Mouse (Mus musculus) megakaryocyte, adult 5-6 weeks (primary cell): Measurements from ENCODE around the gene Thap3. TPM values are rescaled to one million over a fixed set of nuclear protein-coding genes. Genes with fewer than 3 reads are reported as not detected.

Experiments
- ATAC-seq: 2 replicates; pipeline ENCODE4 v1.8.0; 2016; ENCODE audit warnings: mild to moderate bottlenecking, inconsistent platforms; ENCODE audit not compliant: poor library complexity, severe bottlenecking
- total RNA-seq, 2 experiments: library from RNA; stranded (forward) in 1 of 2; stranded (reverse) in 1 of 2; fragments of 153-499, 151-499 nt in 1 of 2; fragments of 221-1000, 200-1000 nt in 1 of 2; gene quantifications; 2 replicates each; pipeline versions ENCODE4 v1.2.3 to v1.2.4; 2015 to 2017

Thap3 gene
- total RNA-seq, 2 experiments from 2014 or later, result 9.6 to 10.3 TPM

DNA sequence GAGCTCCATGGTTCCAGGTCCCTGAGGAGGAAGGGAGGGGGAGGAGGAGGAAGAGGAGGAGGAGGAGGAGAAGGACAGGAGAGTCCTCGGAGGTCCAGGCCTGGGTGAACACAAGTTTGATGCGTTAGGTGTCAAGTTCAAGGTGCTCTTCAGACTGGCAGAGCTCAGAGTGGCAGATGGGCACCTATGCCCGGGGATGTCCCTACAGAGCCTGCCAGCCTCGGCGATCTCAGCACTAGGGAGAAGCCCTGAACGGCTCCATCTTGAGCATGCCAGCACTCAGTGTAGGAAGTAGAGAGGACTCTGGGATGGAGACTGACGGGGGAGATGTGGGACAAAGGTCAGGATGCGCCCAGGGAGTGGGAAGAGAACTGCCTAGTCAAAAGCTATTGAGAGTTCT lies 2.1 kb downstream of the Thap3 start:
- ATAC-seq, result no peak

- ATAC-seq, result no peak
Observed at GRCm38 (mm10) chr4:151985886-151986285, 2.9 kb downstream of the Thap3 start.

- ATAC-seq, result no peak
Observed at GRCm38 (mm10) chr4:151983560-151983959, 5.2 kb downstream of the Thap3 start.

GRCm38 (mm10) chr4:151983043-151983442 lies 5.8 kb downstream of the Thap3 start:
- ATAC-seq, result no peak

DNA sequence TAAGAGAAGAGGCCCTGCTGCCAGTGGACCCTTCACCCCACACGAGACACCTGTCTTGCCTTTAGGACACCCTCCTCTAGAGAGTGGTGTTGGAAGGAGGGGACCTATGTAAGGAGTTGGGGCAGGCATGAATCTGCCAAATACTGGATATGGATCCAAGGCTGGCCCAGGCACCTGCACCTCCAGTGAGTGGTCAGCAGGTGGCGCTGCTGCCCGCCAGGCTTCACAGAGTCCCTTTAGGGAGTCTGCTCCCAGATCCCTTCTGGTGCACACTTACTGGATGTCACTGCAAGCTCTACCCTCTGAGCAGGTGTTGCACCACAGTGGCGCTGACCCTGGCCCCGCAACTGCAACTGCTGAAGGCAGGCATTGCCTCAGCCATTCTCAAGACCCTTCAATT lies 7.4 kb downstream of the Thap3 start:
- ATAC-seq, result peak; percentile 89

DNA sequence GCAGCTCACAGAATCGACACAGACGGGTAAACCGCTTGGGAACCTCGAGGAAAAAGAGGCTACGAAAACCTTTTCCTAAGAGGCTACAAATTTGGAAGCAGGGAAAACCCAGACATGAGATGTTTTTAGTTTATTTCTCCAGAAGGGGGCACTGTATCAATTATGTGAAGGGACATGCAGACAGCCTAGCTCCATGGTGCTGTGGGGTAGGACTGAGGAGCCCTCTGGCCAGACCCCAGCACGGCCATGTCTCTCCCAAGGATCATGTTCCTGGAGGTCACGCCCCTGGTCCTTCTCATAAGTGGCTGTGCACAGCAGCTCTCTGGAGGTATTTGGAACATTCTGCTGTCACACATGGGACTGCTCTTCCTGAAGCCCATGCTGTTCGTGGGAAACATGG lies 8.1 kb downstream of the Thap3 start:
- peak; percentile 31; the same call in 1 of the 2 replicates for ATAC-seq

- peak; percentile 79 for ATAC-seq
Observed at GRCm38 (mm10) chr4:151977748-151978147, 11.0 kb downstream of the Thap3 start.

- no peak; the same call in 1 of the 2 replicates for ATAC-seq
Observed at GRCm38 (mm10) chr4:151975441-151975840, 13.4 kb downstream of the Thap3 start.

GRCm38 (mm10) chr4:151972221-151972967 lies 16.4 kb downstream of the Thap3 start:
- 0 out of 2 replicates have a peak, but pooled peaks have one; percentile 46 for ATAC-seq

DNA sequence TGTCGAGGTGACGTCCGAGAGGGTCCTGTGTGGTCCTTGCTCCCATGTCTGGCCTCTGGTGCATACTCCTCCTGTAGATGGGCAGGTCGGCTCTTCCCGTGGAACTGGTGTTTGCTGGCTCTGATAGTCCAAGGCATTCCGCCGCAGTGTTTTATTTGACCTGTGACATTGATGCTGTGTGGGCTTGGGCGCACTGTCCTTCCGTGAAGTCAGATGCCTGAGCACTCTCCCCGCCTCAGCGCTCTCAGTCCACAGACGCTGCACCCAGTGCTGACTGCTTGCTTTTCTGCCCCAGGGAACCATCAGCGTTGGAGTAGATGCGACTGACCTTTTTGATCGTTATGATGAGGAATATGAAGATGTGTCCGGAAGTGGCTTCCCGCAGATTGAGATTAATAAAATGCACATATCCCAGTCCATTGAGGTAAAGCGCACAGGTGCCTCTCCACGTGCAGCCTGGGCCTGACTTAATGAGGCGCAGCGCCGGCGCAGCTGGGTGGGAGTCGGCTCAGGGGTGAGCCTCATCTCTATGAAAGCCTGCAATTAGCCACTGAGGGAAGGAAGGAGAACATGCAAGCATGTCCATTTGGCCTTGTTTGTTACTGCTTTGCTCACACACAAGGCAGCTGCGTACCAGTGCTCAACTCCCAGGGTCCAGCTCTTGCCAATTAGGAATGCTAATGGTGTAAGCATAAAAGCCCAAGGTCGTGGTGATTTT lies 20.4 kb downstream of the Thap3 start:
- no peak for ATAC-seq

GRCm38 (mm10) chr4:151962817-151963216 lies 26.0 kb downstream of the Thap3 start:
- ATAC-seq, result peak; percentile 90

- ATAC-seq, result peak; percentile 55
Observed at GRCm38 (mm10) chr4:151960513-151960854, 28.3 kb downstream of the Thap3 start.

DNA sequence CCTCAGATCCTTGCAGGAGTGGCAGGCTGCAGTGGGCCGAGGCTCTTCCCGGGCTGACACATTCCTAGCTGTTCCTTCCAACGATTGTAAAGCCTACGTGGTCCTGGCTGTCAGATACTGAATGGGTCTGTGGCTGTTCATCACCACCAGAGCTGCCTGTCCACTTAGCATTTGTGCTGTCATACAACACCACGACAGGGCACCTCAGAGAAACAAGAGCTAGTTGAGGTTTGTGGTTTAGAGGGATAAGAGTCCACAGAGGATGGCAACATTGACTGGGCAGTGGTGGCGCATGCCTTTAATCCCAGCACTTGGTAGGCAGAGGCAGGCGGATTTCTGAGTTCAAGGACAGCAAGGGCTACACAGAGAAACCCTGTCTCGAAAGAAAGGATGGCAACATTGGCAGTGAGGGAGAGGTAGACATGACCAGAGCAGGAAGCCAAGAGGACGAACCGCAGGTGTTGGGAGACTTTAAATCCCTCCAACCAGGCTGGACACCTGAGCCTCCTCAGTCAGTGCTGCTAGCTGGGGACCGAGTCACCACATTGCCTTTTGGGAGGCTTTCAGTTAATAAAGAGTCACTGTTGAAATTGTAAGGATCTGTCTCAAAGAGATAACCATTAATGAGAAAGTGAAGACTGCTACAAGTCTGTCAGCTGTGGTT lies 28.8 kb downstream of the Thap3 start:
- no peak for ATAC-seq

DNA sequence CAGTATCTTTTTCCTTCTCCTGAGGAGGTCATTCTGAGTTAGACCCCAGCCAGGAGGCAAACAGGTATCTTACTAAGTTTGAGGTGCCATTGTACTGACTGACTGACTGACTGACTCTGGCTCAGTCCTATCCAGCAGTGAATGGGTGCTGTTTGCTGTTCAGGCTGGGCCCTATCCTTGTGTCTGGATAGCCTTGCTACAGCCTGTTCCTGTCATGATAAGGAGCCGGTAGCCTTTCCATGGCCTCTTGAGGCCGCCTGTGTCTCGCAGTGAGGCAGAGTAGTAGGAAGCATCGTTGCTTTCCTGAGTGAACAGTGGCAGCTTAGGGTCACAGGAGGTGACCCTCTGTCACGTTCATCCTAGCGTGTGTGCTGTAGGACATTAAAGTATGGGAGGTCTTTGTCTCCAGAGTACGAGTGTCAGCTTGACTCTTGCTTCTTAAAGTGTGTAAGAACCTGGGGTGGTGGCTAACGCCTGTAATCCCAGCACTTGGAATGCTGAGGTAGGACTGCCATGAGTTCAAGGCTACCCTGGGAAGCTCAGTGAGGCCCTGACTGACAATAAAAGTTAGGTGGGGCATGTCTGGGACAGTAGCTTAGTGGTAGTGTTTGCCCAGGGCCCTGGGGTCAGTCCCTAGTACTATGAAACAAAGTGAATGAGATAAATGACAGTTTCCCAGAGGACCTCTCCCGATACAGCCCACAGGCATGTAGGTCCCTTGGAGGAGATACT lies 31.0 kb downstream of the Thap3 start:
- ATAC-seq, result 0 out of 2 replicates have a peak, but pooled peaks have one; percentile 38

DNA sequence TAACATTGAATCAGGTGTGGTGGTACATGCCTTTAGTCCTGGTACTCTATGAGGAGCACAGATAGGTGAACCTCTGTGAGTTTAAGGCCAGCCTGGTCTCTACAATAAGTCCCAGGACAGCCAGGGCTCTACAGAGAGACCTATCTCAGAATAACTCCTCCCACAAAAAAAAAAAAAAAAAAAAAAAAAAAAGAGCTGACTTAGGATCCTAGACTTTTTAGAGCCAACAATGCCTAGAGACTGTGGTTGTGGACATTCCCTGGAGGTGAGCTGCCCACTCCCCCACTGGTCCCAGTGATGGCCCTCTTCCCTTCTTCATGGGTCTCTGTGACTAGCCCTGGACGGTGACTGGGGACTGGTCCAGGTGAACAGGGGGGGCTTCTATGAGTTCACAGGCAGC lies 33.0 kb downstream of the Thap3 start:
- ATAC-seq, result no peak

DNA sequence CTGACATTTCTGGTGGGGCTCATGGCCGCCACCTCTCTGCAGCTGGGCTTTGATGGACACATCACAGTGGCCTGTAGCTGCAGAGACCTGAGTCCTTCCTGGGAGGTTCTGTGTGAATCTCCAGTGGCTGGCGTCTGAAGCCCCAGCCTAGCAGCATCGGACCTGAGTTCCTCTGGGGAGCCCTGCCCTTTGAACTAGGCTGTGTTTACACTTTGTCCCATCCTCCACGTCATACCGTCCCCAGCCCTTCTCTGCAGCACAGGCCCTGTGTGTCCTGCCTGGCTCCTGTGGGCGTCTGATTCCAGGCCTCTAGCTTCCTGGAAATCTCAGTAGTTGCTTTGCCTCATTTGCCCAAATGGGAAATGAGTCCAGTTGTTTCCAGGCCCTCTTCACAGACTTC lies 35.6 kb downstream of the Thap3 start:
- no peak for ATAC-seq

DNA sequence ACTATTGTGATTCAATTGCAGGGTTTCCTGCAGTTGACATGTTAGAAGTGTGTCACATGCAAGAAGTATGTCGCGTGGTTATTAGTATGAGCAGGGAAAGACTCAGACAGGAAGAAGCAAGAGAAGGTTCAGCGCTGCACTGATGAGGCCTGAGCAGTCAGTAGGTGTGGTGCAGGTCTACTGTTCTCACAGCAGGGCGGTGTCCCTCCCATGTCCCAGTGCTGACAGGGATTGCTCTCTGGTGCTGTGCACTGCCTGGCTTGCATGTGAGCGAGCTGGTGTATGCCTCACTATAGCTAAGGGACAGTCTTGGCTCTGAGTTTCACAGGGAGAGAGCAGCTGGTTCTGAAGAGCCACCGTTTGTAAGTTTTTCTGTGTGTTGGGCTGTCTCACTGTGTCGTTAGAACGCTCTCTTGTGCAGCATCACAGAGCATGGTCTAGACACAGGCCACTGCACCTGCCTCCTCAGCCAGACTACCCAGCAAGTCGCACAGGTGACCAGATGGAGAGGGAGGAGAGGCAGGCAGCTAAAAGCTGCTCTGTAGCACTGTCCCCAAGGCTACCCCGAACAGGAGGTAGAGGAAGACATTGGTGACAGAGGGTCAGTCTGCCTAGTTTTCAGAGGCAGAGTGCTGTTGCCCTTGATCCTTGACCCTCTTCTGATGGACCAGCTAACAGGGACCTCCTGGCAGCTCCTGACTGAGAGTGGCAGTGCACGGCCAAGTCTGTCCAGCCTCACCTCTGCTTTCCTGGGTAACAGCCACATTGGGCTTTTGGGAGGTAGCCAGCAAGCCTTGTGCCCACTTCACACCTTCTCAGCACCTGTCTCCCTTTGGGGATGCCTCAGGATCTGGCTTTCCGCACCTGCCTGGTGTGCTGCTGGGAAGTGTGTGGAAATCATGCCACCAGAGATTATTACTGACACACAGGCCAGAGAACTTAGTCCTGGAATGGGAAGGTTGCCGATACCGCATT lies 40.0 kb downstream of the Thap3 start:
- ATAC-seq, result no peak

GRCm38 (mm10) chr4:151946211-151946610 lies 42.6 kb downstream of the Thap3 start:
- no peak for ATAC-seq

GRCm38 (mm10) chr4:151938089-151938488 lies 50.7 kb downstream of the Thap3 start:
- ATAC-seq, result no peak

- ATAC-seq, result no peak
Observed at GRCm38 (mm10) chr4:151937441-151937840, 51.4 kb downstream of the Thap3 start.
